Mouse (Mus musculus) brain, embryonic 14.5 days (tissue): Measurements from ENCODE around the gene Mphosph6. TPM values are rescaled to one million over a fixed set of nuclear protein-coding genes. Genes with fewer than 3 reads are reported as not detected.

Experiments
- DNase-seq: peaks from one replicate; pipeline ENCODE4 v3.0.0-alpha.2; 2011; ENCODE audit warnings: low read depth
- CTCF ChIP-seq: fragments of 200-500 bp; IDR thresholded peaks from 2 replicates; pipeline ENCODE4 v1.5.1; 2012; ENCODE audit warnings: inconsistent platforms, mild to moderate bottlenecking, moderate library complexity, borderline replicate concordance; ENCODE audit not compliant: insufficient read depth, insufficient read length; ENCODE audit errors: extremely low read depth
- POLR2A ChIP-seq: fragments of 200-500 bp; IDR thresholded peaks from 2 replicates; pipeline ENCODE4 v1.6.1; 2012; ENCODE audit warnings: mild to moderate bottlenecking, inconsistent platforms, borderline replicate concordance; ENCODE audit not compliant: poor library complexity, insufficient read depth, insufficient read length, severe bottlenecking; ENCODE audit errors: extremely low read depth
- polyA plus RNA-seq: library from polyadenylated mRNA; depleted of rRNA; stranded (reverse); fragments of >200 nt; gene quantifications from 2 replicates; pipeline ENCODE4 v1.2.3, GENCODE M21; 2012

Gene Mphosph6
- polyA plus RNA-seq, 1 experiment: 21.5 TPM

- no peak for TF ChIP-seq POLR2A
- no peak for DNase-seq
Observed at GRCm38 (mm10) chr8:117786428-117786827, 15.3 kb downstream of the Mphosph6 start.

GRCm38 (mm10) chr8:117783021-117783420, 18.7 kb downstream of the Mphosph6 start:
- DNase-seq: no peak
- TF ChIP-seq POLR2A: no peak
- TF ChIP-seq CTCF: no peak

DNA sequence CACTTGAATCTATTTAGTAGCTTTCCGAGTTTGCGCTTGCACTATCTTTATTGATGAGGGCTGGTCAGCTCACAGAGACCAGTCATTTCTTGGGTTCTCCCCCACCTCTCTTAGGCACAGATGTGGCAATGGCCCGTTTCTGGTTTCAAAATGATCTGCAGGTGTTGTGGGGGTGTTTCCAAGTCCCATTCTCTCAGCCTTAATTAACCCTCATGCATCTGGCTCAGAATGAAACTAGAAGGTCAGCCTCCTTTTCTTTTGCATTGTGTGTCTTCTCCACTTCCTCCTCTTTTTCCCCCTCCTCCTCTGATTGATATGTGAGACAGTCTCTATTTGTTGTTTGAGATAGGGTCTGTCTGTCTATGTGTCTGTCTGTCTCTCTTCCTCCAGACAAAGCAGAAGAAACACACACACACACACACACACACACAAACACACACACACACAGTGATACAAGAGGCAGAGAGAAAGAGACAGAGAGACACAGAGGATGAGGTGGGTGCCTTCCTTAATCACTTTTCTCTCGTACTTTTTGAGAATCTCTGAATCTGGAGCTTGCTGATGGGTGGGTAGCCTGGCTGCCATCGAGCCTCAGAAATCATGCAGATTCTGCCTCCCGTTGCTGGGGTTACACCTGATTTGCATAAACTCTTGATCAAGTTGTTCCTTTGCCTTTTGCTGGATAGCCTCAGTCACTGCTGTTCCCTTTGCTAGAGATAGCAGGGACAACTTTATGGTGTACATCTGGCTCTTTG, 20.2 kb downstream of the Mphosph6 start:
- DNase-seq: no peak
- no peak for TF ChIP-seq POLR2A
- TF ChIP-seq CTCF: no peak

GRCm38 (mm10) chr8:117779344-117779743, 22.4 kb downstream of the Mphosph6 start:
- no peak for DNase-seq
- no peak for TF ChIP-seq CTCF
- TF ChIP-seq POLR2A: no peak

DNA sequence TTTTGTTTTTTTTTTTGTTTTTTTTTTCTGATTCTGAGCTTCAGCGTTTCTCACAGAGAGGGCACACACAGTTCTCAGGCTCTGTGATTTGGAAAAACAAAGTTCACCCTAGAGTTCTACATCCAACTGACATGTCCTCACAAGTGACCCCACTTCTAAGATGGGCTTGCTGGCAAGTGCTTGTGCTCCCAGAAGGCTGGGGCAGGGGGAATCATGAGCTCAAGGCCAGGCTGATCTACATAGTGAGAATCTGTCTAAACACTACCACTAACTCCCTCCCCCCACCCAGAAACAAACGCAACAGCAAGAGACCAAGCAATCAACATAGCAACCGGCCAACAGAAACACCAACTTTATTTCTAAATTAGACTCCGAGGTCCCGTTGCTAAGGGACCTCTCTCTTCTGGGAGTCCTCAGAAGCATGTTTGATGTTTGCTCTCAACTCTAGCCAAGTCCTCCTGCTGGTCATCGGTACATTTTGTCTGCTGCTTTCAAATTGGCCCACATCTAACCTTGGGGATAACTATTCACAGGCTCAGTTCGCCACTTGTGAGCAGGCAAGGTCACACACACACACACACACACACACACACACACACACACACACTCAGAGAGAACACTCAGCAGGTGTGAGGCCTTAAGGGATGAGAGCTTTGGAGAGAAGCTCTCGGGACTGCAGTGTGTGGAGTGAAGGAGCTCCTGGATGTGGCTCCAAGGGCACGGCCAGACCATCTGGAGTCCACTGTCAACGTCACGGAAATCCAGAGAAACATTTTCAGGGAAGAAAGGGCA, 23.0 kb downstream of the Mphosph6 start:
- TF ChIP-seq CTCF: no peak
- no peak for TF ChIP-seq POLR2A
- DNase-seq: peak; percentile 28

GRCm38 (mm10) chr8:117776075-117776474, 25.7 kb downstream of the Mphosph6 start:
- no peak for DNase-seq
- TF ChIP-seq CTCF: no peak
- TF ChIP-seq POLR2A: no peak

GRCm38 (mm10) chr8:117775626-117776025, 26.1 kb downstream of the Mphosph6 start:
- no peak for TF ChIP-seq POLR2A
- TF ChIP-seq CTCF: no peak
- no peak for DNase-seq

DNA sequence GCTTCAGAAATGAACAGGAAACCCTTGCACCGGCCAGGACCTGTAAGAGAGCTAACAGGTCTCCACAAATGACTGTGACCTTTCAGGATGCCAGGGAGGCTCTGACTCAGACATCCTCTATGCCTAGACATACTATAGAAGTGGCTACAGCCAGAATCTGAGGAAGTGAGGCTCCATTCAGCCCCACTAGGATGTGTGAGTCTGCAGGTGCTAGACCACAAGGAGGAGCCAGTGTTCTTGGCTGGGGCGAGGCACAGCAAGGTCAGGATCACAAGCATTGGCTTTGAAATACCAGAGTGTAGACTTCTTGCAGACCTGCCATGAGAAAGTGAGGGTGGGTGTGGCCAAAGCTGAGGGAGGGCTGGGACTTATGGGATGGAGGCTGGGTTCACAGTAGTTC, 29.1 kb downstream of the Mphosph6 start:
- TF ChIP-seq CTCF: peak; percentile 24; the same call in 1 of the 2 replicates
- TF ChIP-seq POLR2A: no peak
- peak; percentile 14 for DNase-seq

DNA sequence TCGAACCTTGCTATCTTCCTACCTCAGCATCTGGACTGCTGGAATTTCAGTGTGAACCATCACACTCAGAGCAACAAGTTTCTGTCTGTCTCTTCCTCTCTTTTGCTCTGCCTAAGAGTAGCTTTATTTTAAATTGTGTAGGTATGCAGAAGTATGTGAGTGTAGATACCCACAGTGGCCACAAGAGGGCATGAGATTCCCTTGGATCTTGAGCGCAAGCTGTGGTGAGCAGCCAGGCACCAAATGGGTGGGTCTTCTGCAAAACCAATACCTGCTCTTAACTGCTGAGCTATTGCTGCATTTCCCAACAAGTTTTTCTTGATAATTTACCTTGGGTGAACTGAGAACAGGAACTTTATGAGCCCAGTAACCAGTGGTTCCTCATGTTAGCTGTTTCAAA, 29.6 kb downstream of the Mphosph6 start:
- TF ChIP-seq POLR2A (no peak), CTCF (peak; percentile 72)
- peak; percentile 70 for DNase-seq

- no peak for TF ChIP-seq POLR2A
- no peak for TF ChIP-seq CTCF
- no peak for DNase-seq
Observed at GRCm38 (mm10) chr8:117771115-117771836, 30.5 kb downstream of the Mphosph6 start.

DNA sequence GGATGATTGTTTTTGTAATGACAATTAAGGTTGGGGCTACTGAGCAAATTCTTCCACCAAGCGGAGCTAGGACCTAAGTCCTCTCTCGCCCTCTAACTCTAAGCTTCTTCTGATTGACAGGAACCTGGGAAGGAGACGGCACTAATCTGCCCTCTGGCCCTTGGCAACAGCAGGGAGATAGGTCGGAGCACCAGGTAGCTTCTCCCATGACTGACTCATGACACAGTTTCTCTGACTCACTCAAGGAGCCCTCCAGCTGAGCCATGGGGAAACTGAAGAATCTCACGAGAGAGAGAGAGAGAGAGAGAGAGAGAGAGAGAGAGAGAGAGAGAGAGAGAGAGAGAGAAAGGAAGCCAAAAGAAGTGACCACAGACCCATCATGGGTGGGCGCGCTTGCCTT, 32.8 kb downstream of the Mphosph6 start:
- no peak for DNase-seq
- TF ChIP-seq POLR2A: no peak
